Mouse (Mus musculus) adrenal gland, adult (tissue): ENCODE measurements around the gene Rtl9.

Experiments used
- DNase-seq, 2 experiments: peaks; one replicate each; pipeline ENCODE4 v3.0.0; 2022 to 2023; ENCODE audit warnings: low spot score in 1 of 2; ENCODE audit not compliant: inconsistent age in 2 of 2

Gene Rtl9

GRCm38 (mm10) chrX:143099044-143099754, at the start of gene Rtl9:
Gene Rtl9, plus strand, starts transcription at chrX:143099594.
- DNase-seq, result peak in 1 of 2 experiments; percentile 59

- peak in 1 of 2 experiments; percentile 86 for DNase-seq
Observed at GRCm38 (mm10) chrX:143051478-143051877, 47.9 kb upstream of the Rtl9 start.

GRCm38 (mm10) chrX:143051921-143052320, 47.5 kb upstream of the Rtl9 start:
- DNase-seq, result no peak

GRCm38 (mm10) chrX:143058829-143059228, 40.6 kb upstream of the Rtl9 start:
- DNase-seq, result peak; percentile 66 to 89

GRCm38 (mm10) chrX:143062641-143063355, 36.6 kb upstream of the Rtl9 start:
- no peak for DNase-seq

GRCm38 (mm10) chrX:143063780-143064179, 35.6 kb upstream of the Rtl9 start:
- DNase-seq, result no peak

GRCm38 (mm10) chrX:143064288-143064687, 35.1 kb upstream of the Rtl9 start:
- DNase-seq, result no peak

GRCm38 (mm10) chrX:143066320-143067114, 32.9 kb upstream of the Rtl9 start:
- peak; percentile 76 to 88 for DNase-seq

- no peak for DNase-seq
Observed at GRCm38 (mm10) chrX:143067115-143067514, 32.3 kb upstream of the Rtl9 start.

GRCm38 (mm10) chrX:143067576-143067975, 31.8 kb upstream of the Rtl9 start:
- no peak for DNase-seq

- DNase-seq, result no peak
Observed at GRCm38 (mm10) chrX:143080458-143081336, 18.7 kb upstream of the Rtl9 start.

- no peak for DNase-seq
Observed at GRCm38 (mm10) chrX:143082732-143083131, 16.7 kb upstream of the Rtl9 start.

- DNase-seq, result no peak
Observed at GRCm38 (mm10) chrX:143088225-143088624, 11.2 kb upstream of the Rtl9 start.

GRCm38 (mm10) chrX:143090904-143091588, 8.3 kb upstream of the Rtl9 start:
- no peak for DNase-seq

- DNase-seq, result no peak
Observed at GRCm38 (mm10) chrX:143097551-143097950, 1.8 kb upstream of the Rtl9 start.

- DNase-seq, result no peak
Observed at GRCm38 (mm10) chrX:143103146-143103545, 3.8 kb downstream of the Rtl9 start.

- DNase-seq, result no peak
Observed at GRCm38 (mm10) chrX:143105866-143106265, 6.5 kb downstream of the Rtl9 start.

GRCm38 (mm10) chrX:143112546-143112945, 13.2 kb downstream of the Rtl9 start:
- no peak for DNase-seq
